Mouse (Mus musculus): ENCODE data around the gene Fkbp4.
A peak's percentile ranks its signal among the peaks of the same experiment; 100 is the strongest.

Gene Fkbp4

GRCm38 (mm10) chr6:128438317-128438870 lies at the start of gene Fkbp4:
Gene Fkbp4 (minus strand): TSS chr6:128438677.
- DNase-seq (ENCODE audit: low read depth, low spot score) = peak; percentile 91

DNA sequence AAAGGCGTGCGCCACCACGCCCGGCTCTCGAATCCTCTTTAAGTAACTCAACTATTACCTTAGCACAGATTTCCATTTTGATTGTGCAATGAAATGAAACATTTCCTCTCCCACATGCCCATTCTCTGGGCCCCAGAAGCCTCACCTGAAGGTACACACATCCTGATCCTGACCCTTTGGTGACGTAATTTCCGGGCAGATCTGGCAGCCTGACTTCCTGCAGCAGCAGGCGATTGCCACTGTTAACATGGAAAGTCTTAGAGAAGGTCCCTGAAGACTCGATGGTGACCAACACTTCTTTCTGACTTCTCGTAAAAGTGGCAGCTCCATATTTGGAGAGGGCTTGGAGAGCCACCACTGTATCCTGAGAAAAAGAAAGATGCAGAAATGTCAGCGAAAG lies 49.3 kb upstream of the Fkbp4 start:
- no peak for DNase-seq (ENCODE audit: low read depth, low spot score)

- peak; percentile 94 for DNase-seq (ENCODE audit: low read depth, low spot score)
These were observed 41.3 kb upstream of the Fkbp4 start for GRCm38 (mm10) chr6:128479463-128480454.

DNA sequence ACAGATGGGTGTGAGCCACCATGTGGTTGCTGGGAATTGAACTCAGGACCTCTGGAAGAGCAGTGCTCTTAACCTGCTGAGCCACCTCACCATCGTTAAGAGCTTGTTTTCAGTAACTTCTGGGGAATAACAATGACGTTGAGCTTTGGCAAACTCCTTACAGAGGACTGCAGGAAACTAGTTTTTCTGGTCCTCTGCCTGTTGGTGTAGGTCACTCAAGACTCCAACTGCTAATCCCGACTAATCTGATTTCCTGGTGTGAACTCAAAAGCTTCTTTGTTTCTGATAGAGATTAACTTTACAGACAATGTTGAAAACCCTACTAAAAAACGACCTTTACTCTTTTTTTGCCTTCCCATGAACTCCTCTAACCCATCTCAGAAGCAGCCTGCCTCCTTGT lies 39.0 kb upstream of the Fkbp4 start:
- no peak for DNase-seq (ENCODE audit: low read depth, low spot score)

DNA sequence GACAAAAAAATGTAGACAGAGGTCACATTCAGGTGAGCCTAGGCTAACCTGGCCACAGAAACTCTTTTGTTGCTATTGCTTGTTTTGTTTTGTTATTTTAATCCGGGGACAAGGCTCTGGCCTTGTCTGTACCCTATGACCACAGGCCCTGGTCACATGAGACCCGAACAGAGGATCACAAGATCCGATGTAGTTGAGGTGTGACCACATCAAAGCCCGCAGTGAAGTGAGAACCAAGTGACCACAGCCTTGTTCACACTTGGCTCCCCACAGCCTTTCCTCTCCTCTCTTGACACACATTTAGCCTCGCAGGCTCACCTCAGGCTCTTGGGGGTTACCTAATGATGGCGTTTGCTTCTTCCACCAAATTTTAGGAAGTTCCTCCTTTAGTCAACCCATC lies 35.6 kb upstream of the Fkbp4 start:
- DNase-seq (ENCODE audit: low read depth, low spot score) = no peak

GRCm38 (mm10) chr6:128469451-128469850 lies 31.0 kb upstream of the Fkbp4 start:
- peak; percentile 70 for DNase-seq (ENCODE audit: low read depth, low spot score)

DNA sequence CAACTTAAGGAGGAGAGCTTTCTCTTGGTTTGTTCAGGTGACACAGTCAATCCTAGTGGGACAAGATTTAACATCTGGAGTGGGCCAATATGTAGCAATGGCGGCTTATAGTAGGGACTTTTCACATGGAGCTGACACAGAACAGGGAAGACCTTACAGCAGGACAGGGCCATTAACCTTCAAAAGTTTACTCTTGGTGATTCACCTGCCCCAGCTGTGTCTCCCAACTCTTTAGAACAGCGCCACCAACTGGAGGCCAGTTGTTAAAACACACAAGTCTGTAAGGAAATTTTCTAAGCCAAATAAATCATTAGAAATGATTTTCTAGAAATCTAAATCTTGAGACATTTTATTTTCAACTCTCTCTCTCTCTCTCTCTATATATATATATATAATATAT lies 28.8 kb upstream of the Fkbp4 start:
- DNase-seq (ENCODE audit: low read depth, low spot score) = no peak

DNA sequence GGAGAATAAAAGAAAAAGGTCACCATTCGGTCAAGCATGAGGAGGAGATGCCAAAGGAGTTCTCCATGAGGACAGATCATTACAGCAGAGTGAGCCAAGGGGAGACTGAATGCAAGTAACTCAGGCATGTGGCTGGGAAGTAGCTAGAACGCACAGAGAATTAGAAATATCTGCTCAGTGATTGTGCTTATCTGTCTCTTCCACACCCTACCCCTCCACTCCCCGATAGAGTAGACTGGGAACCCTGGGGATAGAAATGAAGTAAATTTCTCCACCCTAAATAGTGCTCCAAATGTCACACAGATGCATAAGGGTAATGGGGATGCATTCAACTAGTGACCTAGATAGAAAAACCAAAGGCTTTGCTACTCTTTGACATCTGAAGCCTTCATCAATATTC lies 28.1 kb upstream of the Fkbp4 start:
- no peak for DNase-seq (ENCODE audit: low read depth, low spot score)

GRCm38 (mm10) chr6:128466043-128466442 lies 27.6 kb upstream of the Fkbp4 start:
- DNase-seq (ENCODE audit: low read depth, low spot score) = no peak

DNA sequence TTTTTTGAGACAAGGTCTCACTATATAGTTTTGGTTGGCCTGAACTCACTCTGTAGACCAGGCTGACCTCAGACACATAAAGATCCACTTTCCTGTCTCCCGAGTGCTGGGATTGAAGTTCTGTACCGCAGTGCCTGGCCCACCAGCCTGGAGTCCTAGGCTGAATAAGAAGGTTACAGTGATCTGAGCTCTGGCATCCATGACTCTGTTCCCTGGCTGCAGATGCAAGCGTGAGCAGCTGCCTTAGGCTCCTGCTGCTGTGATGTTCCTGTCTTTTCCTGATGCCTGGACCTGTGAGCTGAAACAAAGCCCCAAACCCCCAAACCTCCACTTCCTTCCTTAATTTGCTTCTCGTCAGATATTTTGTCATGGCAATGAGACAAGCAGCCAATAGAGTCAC lies 26.5 kb upstream of the Fkbp4 start:
- no peak for DNase-seq (ENCODE audit: low read depth, low spot score)

- no peak for DNase-seq (ENCODE audit: low read depth, low spot score)
These were observed 23.1 kb upstream of the Fkbp4 start for GRCm38 (mm10) chr6:128461606-128462005.

- no peak for DNase-seq (ENCODE audit: low read depth, low spot score)
These were observed 22.4 kb upstream of the Fkbp4 start for GRCm38 (mm10) chr6:128460729-128461503.

- DNase-seq (ENCODE audit: low read depth, low spot score) = no peak
These were observed 21.8 kb upstream of the Fkbp4 start for GRCm38 (mm10) chr6:128460321-128460720.

- no peak for DNase-seq (ENCODE audit: low read depth, low spot score)
These were observed 18.7 kb upstream of the Fkbp4 start for GRCm38 (mm10) chr6:128457186-128457585.

DNA sequence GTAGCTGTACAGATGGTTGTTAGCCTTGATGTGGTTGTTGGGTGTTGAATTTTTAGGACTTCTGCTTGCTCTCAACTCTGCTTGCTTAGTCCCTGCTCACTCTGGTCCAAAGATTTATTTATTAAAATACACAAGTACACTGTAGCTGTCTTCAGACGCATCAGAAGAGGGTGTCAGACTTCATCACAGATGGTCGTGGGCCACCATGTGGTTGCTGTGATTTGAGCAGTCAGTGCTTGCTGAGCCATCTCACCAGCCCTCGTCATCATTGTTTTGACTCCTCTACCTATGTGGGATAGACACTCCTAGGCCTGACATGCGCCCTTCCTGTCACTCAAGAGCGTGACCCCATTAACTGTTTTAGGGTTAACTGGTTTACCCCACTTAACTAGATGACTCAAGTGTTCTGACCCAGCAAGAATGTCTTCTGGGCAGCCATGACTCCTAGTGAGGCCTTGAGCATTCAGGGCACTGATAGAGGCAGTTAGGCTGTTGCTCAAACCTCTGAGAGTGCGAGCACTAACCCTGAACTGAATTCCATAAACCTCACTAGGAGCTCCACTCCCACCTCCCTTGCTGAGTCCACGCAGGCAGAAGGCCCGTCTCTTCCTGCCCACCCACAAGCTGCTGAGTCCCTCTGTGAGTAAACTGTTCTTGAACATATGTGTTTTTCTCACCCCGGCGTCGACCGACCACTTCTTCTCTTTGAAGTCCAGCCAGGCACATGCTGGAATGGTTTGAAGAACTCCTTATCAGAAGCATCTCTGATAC lies 17.5 kb upstream of the Fkbp4 start:
- no peak for DNase-seq (ENCODE audit: low read depth, low spot score)

DNA sequence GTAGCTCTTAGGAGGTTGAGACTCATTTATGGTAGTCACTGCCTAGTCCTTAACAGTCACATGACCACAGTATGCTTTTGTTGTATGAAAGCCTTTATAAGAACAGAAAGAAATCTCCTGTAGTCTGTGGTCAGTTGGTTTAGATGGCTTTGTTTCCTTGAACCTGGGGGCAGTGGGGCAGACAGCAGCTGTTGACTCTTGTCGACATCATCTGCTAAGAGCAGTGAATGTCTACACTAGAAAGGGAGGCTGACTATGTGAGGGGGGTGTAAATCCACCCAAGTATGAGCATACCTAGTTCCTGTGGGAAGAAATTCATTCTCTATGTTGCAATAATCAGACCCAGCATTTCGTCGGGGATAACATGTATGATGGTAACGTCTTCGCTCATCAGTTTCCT lies 8.6 kb upstream of the Fkbp4 start:
- DNase-seq (ENCODE audit: low read depth, low spot score) = no peak

GRCm38 (mm10) chr6:128445761-128446535 lies 7.5 kb upstream of the Fkbp4 start:
- peak; percentile 53 for DNase-seq (ENCODE audit: low read depth, low spot score)

GRCm38 (mm10) chr6:128440238-128440637 lies 1.8 kb upstream of the Fkbp4 start:
- DNase-seq (ENCODE audit: low read depth, low spot score) = no peak

DNA sequence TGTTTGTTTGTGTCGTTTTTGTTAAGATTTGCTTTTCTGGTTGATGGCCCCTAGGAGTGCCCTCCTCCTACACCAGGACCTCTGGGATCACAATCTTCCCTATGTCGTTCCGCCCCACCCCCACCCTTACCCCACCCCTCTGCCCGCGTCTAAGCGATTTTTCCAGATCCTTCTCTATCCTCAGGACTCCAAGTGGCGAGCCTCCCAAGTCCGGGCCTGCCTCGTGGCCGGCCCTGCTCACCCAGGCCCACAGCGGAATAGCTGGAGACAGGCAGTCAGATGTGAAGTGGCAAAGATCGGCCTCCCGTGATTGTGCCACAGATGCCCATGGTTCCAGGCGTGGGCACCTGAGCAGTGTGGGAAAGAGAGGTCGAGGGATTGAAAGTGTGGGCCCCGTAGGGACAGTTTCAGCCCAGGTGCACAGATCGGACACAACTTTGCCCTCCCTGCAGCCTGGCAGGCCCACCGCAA lies 429 bp upstream of the Fkbp4 start:
- DNase-seq (ENCODE audit: low read depth, low spot score) = no peak

DNA sequence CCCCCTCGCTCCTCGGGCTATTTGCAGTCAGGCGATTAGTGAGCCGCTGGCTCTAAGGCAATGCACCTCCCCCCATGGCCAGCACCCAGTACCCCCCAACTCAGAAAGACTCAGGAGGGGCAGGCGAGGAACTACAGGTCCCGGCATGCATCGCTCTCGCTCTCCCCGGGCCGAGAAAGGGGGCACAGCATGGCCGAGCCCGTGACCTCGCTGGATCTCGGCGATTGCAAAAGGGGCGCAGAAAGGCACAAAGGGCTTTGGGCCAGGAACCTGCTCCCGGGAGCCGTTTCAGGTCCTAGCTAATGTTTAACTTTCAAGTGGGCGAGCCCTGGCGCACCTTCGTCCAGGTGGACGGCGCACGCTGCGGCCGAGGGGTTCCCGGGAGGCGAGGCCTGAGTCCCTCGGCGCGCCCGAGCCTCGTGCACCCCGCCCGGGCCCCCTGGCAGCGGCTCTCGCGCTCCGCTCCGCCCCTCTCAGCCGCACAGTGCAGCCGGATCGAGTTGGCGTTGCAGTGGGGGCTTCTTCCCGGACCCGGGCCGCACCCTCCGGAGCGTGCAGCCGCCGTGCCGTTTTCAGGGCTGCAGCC lies 653 bp downstream of the Fkbp4 start:
- peak; percentile 66 for DNase-seq (ENCODE audit: low read depth, low spot score)

All from forelimb bud, embryonic 11.5 days (tissue).